Mouse (Mus musculus) liver, embryonic 13.5 days (tissue): ENCODE results near the gene Mfap5. TPM values are rescaled to one million over a fixed set of nuclear protein-coding genes. Genes with fewer than 3 reads are reported as not detected.

Experiments
- ATAC-seq: fragments of 200-750 bp; cut with Nextera tagmentation; 2 replicates; pipeline ENCODE4 v1.8.0; 2017; ENCODE audit warnings: low read depth, mild to moderate bottlenecking, moderate number of reproducible peaks, moderate library complexity
- DNase-seq: peaks from one replicate; pipeline ENCODE4 v3.0.0; 2022
- H3K27ac ChIP-seq: fragments of 300-500 bp; sonication (generic); 2 replicates; pipeline ENCODE4 v1.5.1; 2015; ENCODE audit warnings: moderate library complexity, mild to moderate bottlenecking, inconsistent platforms
- H3K27me3 ChIP-seq: fragments of 300-500 bp; sonication (generic); 2 replicates; pipeline ENCODE4 v1.6.1; 2015; ENCODE audit warnings: mild to moderate bottlenecking, inconsistent platforms
- H3K36me3 ChIP-seq: fragments of 300-500 bp; sonication (generic); 2 replicates; pipeline ENCODE4 v1.6.1; 2015; ENCODE audit warnings: mild to moderate bottlenecking, inconsistent platforms
- H3K4me1 ChIP-seq: fragments of 300-500 bp; sonication (generic); replicated peaks from 2 replicates; pipeline ENCODE4 v1.6.1; 2015; ENCODE audit warnings: inconsistent platforms
- H3K4me2 ChIP-seq: fragments of 300-500 bp; sonication (generic); 2 replicates; pipeline ENCODE4 v1.6.1; 2015; ENCODE audit warnings: inconsistent platforms, mild to moderate bottlenecking, moderate library complexity
- H3K4me3 ChIP-seq: fragments of 300-500 bp; sonication (generic); replicated peaks from 2 replicates; pipeline ENCODE4 v1.5.1; 2015; ENCODE audit warnings: mild to moderate bottlenecking, inconsistent platforms
- H3K9ac ChIP-seq: fragments of 300-500 bp; sonication (generic); 2 replicates; pipeline ENCODE4 v1.6.1; 2015; ENCODE audit warnings: mild to moderate bottlenecking, inconsistent platforms
- H3K9me3 ChIP-seq: fragments of 300-500 bp; sonication (generic); replicated peaks from 2 replicates; pipeline ENCODE4 v1.6.1; 2016; ENCODE audit warnings: inconsistent platforms
- WGBS: fragments of 180-500 bp; shearing (Covaris S2); methylation state at CpG from one replicate; pipeline ENCODE4 v1.1.7; 2015; ENCODE audit not compliant: insufficient replicate concordance; 5-methylcytosine and 5-hydroxymethylcytosine counted together
- polyA plus RNA-seq: library from polyadenylated mRNA; unstranded; fragments of >200 nt; fragmentation: Nextera tagmentation; extraction: Ambion mirVana; gene quantifications from 2 replicates; pipeline ENCODE4 v1.2.1, GENCODE M21; 2015

Gene Mfap5
- polyA plus RNA-seq, 1 experiment from 2014 or later = 0.58 TPM

GRCm38 (mm10) chr6:122544672-122545071 lies 39.0 kb downstream of the Mfap5 start:
- no peaks in the 10 kb centered on the region for H3K36me3 ChIP-seq
- 88% methylated on average over 1 of the region's 1 CpGs for WGBS
- no peaks in the 10 kb centered on the region for H3K27me3 ChIP-seq
- no peaks in the 10 kb centered on the region for H3K4me1 ChIP-seq
- H3K9ac ChIP-seq = no peak overlapping the region
- H3K4me2 ChIP-seq = no peak overlapping the region
- DNase-seq (no peak), ATAC-seq (0 out of 2 replicates have a peak, but pooled peaks have one; percentile 23)
- H3K9me3 ChIP-seq = no peaks in the 10 kb centered on the region
- no peak overlapping the region for H3K27ac ChIP-seq
- no peak overlapping the region for H3K4me3 ChIP-seq

- H3K9me3 ChIP-seq = no peaks in the 10 kb centered on the region
- H3K4me1 ChIP-seq = no peaks in the 10 kb centered on the region
- no peak for ATAC-seq
- no peak overlapping the region for H3K9ac ChIP-seq
- no peaks in the 10 kb centered on the region for H3K36me3 ChIP-seq
- H3K27ac ChIP-seq = no peak overlapping the region
- no peak overlapping the region for H3K4me2 ChIP-seq
- H3K27me3 ChIP-seq = no peaks in the 10 kb centered on the region
- WGBS = 38% methylated on average over 9 of the region's 9 CpGs
- no peak overlapping the region for H3K4me3 ChIP-seq
- no peak for DNase-seq
Measured at GRCm38 (mm10) chr6:122545289-122545882, 39.7 kb downstream of the Mfap5 start.

- ATAC-seq = no peak
- H3K27me3 ChIP-seq = no peaks in the 10 kb centered on the region
- H3K27ac ChIP-seq = no peak overlapping the region
- no peaks in the 10 kb centered on the region for H3K4me1 ChIP-seq
- DNase-seq = no peak
- no peaks in the 10 kb centered on the region for H3K36me3 ChIP-seq
- 64% methylated on average over 10 of the region's 10 CpGs for WGBS
- no peak overlapping the region for H3K9ac ChIP-seq
- H3K4me3 ChIP-seq = no peak overlapping the region
- no peak overlapping the region for H3K4me2 ChIP-seq
- H3K9me3 ChIP-seq = no peaks in the 10 kb centered on the region
Measured at GRCm38 (mm10) chr6:122545948-122546347, 40.3 kb downstream of the Mfap5 start.

- WGBS = 45% methylated on average over 9 of the region's 9 CpGs
- ATAC-seq = no peak
- Histone ChIP-seq H3K27ac (no peak within 1 kb of the TSS), H3K36me3 (no peaks in the 10 kb centered on the region), H3K4me2 (no peak within 1 kb of the TSS), H3K4me1 (no peaks in the 10 kb centered on the region), H3K27me3 (peaks cover 10% of the 10 kb centered on the region; the same call in 1 of the 2 replicates), H3K4me3 (no peak within 1 kb of the TSS), H3K9ac (no peak within 1 kb of the TSS), H3K9me3 (no peaks in the 10 kb centered on the region)
- no peak for DNase-seq
Measured at GRCm38 (mm10) chr6:122553606-122554005, 48.0 kb downstream of the Mfap5 start, which contains the start of gene Aicda. Gene Aicda, plus strand, starts transcription at chr6:122553801.

- Histone ChIP-seq H3K4me1 (no peaks in the 10 kb centered on the region), H3K27me3 (peaks cover 10% of the 10 kb centered on the region; the same call in 1 of the 2 replicates), H3K9ac (no peak overlapping the region), H3K4me3 (no peak overlapping the region), H3K9me3 (no peaks in the 10 kb centered on the region), H3K27ac (no peak overlapping the region), H3K36me3 (no peaks in the 10 kb centered on the region), H3K4me2 (no peak overlapping the region)
- 66% methylated on average over 6 of the region's 6 CpGs for WGBS
- no peak for ATAC-seq
- no peak for DNase-seq
Measured at GRCm38 (mm10) chr6:122554102-122554501, 48.5 kb downstream of the Mfap5 start.

- peaks cover 10% of the 10 kb centered on the region; the same call in 1 of the 2 replicates for H3K27me3 ChIP-seq
- no peak overlapping the region for H3K4me3 ChIP-seq
- H3K9ac ChIP-seq = no peak overlapping the region
- no peak overlapping the region for H3K27ac ChIP-seq
- ATAC-seq = no peak
- 0 out of 2 replicates have a peak, but pooled peaks cover 2% of the 10 kb centered on the region for H3K4me1 ChIP-seq
- 25% methylated on average over 7 of the region's 7 CpGs for WGBS
- H3K4me2 ChIP-seq = no peak overlapping the region
- DNase-seq = no peak
- no peaks in the 10 kb centered on the region for H3K36me3 ChIP-seq
- no peaks in the 10 kb centered on the region for H3K9me3 ChIP-seq
Measured at GRCm38 (mm10) chr6:122555266-122555665, 49.6 kb downstream of the Mfap5 start.

GRCm38 (mm10) chr6:122556959-122557561 lies 51.4 kb downstream of the Mfap5 start:
- ATAC-seq = no peak
- Histone ChIP-seq H3K4me1 (0 out of 2 replicates have a peak, but pooled peaks cover 6% of the 10 kb centered on the region), H3K4me3 (no peak overlapping the region), H3K9ac (no peak overlapping the region), H3K27ac (no peak overlapping the region), H3K9me3 (no peaks in the 10 kb centered on the region), H3K36me3 (no peaks in the 10 kb centered on the region), H3K27me3 (peaks cover 10% of the 10 kb centered on the region; the same call in 1 of the 2 replicates), H3K4me2 (no peak overlapping the region)
- DNase-seq = no peak
- WGBS = 19% methylated on average over 15 of the region's 15 CpGs

- Histone ChIP-seq H3K4me1 (0 out of 2 replicates have a peak, but pooled peaks cover 6% of the 10 kb centered on the region), H3K27ac (no peak overlapping the region), H3K4me2 (0 out of 2 replicates have a peak overlapping the region, but pooled peaks have one; percentile 14), H3K36me3 (no peaks in the 10 kb centered on the region), H3K9ac (no peak overlapping the region), H3K27me3 (peaks cover 12% of the 10 kb centered on the region), H3K9me3 (no peaks in the 10 kb centered on the region), H3K4me3 (no peak overlapping the region)
- 13% methylated on average over 17 of the region's 17 CpGs for WGBS
- ATAC-seq (no peak), DNase-seq (peak; percentile 58)
Measured at GRCm38 (mm10) chr6:122560427-122560826, 54.8 kb downstream of the Mfap5 start.

- H3K4me2 ChIP-seq = no peak overlapping the region
- no peak for DNase-seq
- 0 out of 2 replicates have a peak, but pooled peaks cover 6% of the 10 kb centered on the region for H3K4me1 ChIP-seq
- WGBS = 70% methylated on average over 20 of the region's 20 CpGs
- ATAC-seq = 0 out of 2 replicates have a peak, but pooled peaks have one; percentile 20
- H3K9me3 ChIP-seq = no peaks in the 10 kb centered on the region
- H3K9ac ChIP-seq = no peak overlapping the region
- no peak overlapping the region for H3K4me3 ChIP-seq
- H3K27me3 ChIP-seq = peaks cover 9% of the 10 kb centered on the region; the same call in 1 of the 2 replicates
- no peaks in the 10 kb centered on the region for H3K36me3 ChIP-seq
- no peak overlapping the region for H3K27ac ChIP-seq
Measured at GRCm38 (mm10) chr6:122561005-122561404, 55.4 kb downstream of the Mfap5 start.

- no peak overlapping the region for H3K4me2 ChIP-seq
- H3K27me3 ChIP-seq = peaks cover 7% of the 10 kb centered on the region; the same call in 1 of the 2 replicates
- ATAC-seq (no peak), DNase-seq (peak; percentile 23)
- H3K36me3 ChIP-seq = no peaks in the 10 kb centered on the region
- H3K4me1 ChIP-seq = 0 out of 2 replicates have a peak, but pooled peaks cover 6% of the 10 kb centered on the region
- no peak overlapping the region for H3K4me3 ChIP-seq
- 3% methylated on average over 6 of the region's 6 CpGs for WGBS
- H3K9me3 ChIP-seq = no peaks in the 10 kb centered on the region
- H3K9ac ChIP-seq = no peak overlapping the region
- H3K27ac ChIP-seq = no peak overlapping the region
Measured at GRCm38 (mm10) chr6:122562463-122562862, 56.8 kb downstream of the Mfap5 start.

- peaks cover 7% of the 10 kb centered on the region; the same call in 1 of the 2 replicates for H3K27me3 ChIP-seq
- ATAC-seq (no peak), DNase-seq (no peak)
- H3K9me3 ChIP-seq = no peaks in the 10 kb centered on the region
- H3K27ac ChIP-seq = no peak overlapping the region
- H3K4me2 ChIP-seq = no peak overlapping the region
- H3K36me3 ChIP-seq = no peaks in the 10 kb centered on the region
- H3K4me1 ChIP-seq = 0 out of 2 replicates have a peak, but pooled peaks cover 4% of the 10 kb centered on the region
- H3K4me3 ChIP-seq = no peak overlapping the region
- H3K9ac ChIP-seq = no peak overlapping the region
- WGBS = 59% methylated on average over 9 of the region's 9 CpGs
Measured at GRCm38 (mm10) chr6:122565070-122565784, 59.6 kb downstream of the Mfap5 start.
